Mouse (Mus musculus) layer of hippocampus, adult 2 months (tissue): ENCODE results near the gene Smndc1. TPM values are rescaled to one million over a fixed set of nuclear protein-coding genes. Genes with fewer than 3 reads are reported as not detected.
"Not testable (repeated sequence)": the region's sequence is repeated elsewhere in the genome, so short reads cannot be mapped to it uniquely, and the experiment has no call there.

Experiments used
- DNase-seq, 2 experiments: peaks; one replicate each; pipeline ENCODE4 v3.0.0; 2022; ENCODE audit warnings: low spot score in 2 of 2
- H3K27ac ChIP-seq: fragments of 200-600 bp; 2 replicates; pipeline ENCODE4 v1.8.1; 2022
- H3K4me3 ChIP-seq: fragments of 200-600 bp; 2 replicates; pipeline ENCODE4 v1.8.1; 2022; ENCODE audit warnings: mild to moderate bottlenecking
- CTCF ChIP-seq: fragments of 200-600 bp; conservative IDR thresholded peaks from 2 replicates; pipeline ENCODE4 v1.8.1; 2022; ENCODE audit warnings: antibody characterized with exemption, mild to moderate bottlenecking, moderate library complexity
- total RNA-seq, 2 experiments: library from RNA; stranded (reverse); gene quantifications; 2 replicates each; pipeline ENCODE4 v1.2.3; 2021

Gene Smndc1
- total RNA-seq, 2 experiments from 2014 or later = 39.9 to 40.7 TPM

DNA sequence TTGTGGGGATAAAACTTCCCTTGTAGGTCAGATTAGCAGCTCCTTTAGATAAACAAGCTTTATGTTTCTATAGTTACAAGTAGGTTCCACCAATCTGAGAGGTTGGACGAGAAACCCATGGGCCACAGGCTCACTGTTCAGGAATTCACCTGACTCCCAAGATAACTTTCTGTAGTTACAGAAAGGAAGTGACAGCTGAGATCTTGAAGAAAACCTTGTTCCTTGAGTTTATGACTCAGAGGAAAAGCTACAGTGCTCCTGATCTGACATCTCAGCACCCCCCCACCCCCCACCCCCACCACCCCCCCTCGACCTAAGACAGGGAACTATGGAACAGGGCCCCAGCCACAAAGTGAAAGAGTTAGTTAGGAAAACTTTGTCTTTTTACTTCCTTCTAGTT lies 15.4 kb upstream of the Smndc1 start:
- Histone ChIP-seq H3K27ac (no peak overlapping the region), H3K4me3 (no peak overlapping the region)
- DNase-seq = no peak
- no peak for TF ChIP-seq CTCF

GRCm38 (mm10) chr19:53404837-53405356 lies 14.5 kb upstream of the Smndc1 start:
- H3K4me3 ChIP-seq = no peak overlapping the region
- H3K27ac ChIP-seq = 0 out of 2 replicates have a peak overlapping the region, but pooled peaks have one; percentile 19
- no peak for DNase-seq
- no peak for TF ChIP-seq CTCF

GRCm38 (mm10) chr19:53404219-53404836 lies 13.9 kb upstream of the Smndc1 start:
- TF ChIP-seq CTCF = no peak
- no peak overlapping the region for H3K4me3 ChIP-seq
- H3K27ac ChIP-seq = 0 out of 2 replicates have a peak overlapping the region, but pooled peaks have one; percentile 19
- DNase-seq = no peak

DNA sequence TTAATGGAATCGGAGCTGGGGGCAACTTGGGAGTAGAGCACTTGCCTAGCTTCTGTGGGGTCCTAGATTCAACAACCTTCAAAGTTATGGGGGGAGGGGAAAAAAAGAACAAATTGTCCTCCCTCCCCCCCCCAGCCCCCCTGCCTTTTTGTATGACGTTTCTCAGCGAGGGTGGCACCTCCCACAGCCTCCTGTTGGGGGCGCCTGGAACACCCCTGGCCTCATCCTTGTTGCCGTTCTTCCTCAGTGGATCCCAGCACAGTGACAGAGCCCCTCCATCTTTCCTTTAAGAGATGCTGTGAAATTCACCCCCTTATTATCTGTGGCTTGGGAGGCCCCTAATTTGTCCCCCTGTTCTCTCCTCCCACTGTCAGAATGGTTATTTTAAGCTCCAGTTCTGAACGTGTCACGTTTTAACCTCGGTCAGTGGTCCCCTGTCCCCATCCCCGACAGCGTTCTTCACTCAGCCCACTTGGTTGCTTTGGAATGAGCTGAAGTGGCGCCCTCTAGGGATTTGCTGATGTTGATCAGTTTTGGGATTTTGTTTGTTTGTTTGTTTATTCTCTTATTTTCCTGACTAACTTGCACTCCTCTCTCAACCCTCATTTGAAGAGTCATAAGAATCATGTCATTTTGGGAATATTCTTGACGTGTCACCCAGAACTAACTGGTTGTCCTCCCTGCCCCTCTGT lies 12.5 kb upstream of the Smndc1 start:
- Histone ChIP-seq H3K4me3 (no peak overlapping the region), H3K27ac (no peak overlapping the region)
- TF ChIP-seq CTCF = peak; percentile 60
- no peak for DNase-seq

- DNase-seq = no peak
- Histone ChIP-seq H3K4me3 (no peak overlapping the region), H3K27ac (no peak overlapping the region)
- peak; percentile 63 for TF ChIP-seq CTCF
These were observed 10.1 kb upstream of the Smndc1 start for GRCm38 (mm10) chr19:53400332-53401110.

DNA sequence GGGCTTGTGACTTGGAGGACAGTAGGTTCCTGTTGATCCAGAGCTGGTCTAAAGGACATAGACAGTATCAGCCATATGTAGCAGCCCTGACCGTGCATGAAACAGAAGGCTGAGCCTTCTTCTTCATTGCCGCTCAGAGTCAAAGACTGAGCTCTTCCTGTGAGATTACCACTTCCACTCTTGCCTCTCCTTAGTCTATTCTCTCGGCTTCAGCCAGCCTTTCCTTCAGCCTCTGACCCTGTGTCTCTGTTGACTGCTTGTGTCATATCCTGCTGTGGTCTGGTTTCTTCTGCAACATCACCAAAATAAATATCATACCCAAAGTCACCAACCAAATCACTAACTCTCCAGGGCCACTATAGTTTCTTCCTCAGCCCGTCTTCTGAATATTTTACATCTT lies 8.8 kb upstream of the Smndc1 start:
- no peak overlapping the region for H3K27ac ChIP-seq

GRCm38 (mm10) chr19:53397451-53398233 lies 7.3 kb upstream of the Smndc1 start:
- TF ChIP-seq CTCF = no peak
- H3K4me3 ChIP-seq = no peak overlapping the region
- no peak for DNase-seq
- no peak overlapping the region for H3K27ac ChIP-seq

More for the DNA sequence above, 8.8 kb upstream of the Smndc1 start:
- no peak for DNase-seq
- H3K4me3 ChIP-seq = no peak overlapping the region
- no peak for TF ChIP-seq CTCF

- H3K27ac ChIP-seq, H3K4me3 ChIP-seq, DNase-seq: not testable (repeated sequence)
These were observed 5.4 kb upstream of the Smndc1 start for GRCm38 (mm10) chr19:53395805-53396204.

DNA sequence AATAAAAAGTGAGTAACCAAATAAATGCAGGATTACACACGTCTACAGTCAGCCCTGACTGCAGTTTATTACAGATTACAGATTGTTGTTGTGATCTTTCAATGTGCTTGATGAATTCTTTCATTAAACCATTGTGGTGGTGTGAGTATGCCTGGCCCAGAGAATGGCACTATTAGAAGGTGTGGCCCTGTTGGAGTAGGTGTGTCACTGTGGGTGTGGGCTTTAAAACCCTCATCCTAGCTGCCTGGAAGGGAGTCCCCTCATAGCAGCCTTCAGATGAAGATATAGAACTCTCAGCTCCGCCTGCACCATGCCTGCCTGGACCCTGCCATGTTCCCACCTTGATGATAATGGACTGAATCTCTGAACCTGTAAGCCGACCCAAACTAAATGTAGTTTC lies 4.6 kb upstream of the Smndc1 start:
- H3K27ac ChIP-seq, H3K4me3 ChIP-seq, DNase-seq: not testable (repeated sequence)

- DNase-seq = peak in 1 of 2 experiments; percentile 49
- Histone ChIP-seq H3K27ac (peak overlapping the region; percentile 32; the same call in 1 of the 2 replicates), H3K4me3 (no peak overlapping the region)
- peak; percentile 90 for TF ChIP-seq CTCF
These were observed 4.2 kb upstream of the Smndc1 start for GRCm38 (mm10) chr19:53394552-53394951.

DNA sequence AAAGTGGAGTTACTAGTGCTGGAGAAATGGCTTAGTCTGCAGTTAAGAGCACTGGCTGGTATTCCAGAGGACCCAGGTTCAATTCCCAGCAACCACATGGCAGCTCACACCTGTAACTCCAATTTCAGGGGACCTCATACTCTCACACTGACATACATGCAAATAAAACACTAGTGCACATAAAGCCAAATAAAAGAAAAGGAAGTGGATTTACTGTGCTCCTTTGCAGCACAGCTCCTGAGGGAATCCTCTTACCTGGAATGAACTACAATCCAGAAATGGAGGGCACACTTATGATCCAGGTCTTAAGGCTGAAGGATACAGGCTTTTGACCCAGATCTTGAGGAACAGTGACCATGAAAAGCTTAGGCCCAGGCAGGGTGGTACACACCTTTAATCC lies 3.3 kb upstream of the Smndc1 start:
- no peak overlapping the region for H3K4me3 ChIP-seq
- peak overlapping the region; percentile 32; the same call in 1 of the 2 replicates for H3K27ac ChIP-seq
- TF ChIP-seq CTCF = no peak
- no peak for DNase-seq

DNA sequence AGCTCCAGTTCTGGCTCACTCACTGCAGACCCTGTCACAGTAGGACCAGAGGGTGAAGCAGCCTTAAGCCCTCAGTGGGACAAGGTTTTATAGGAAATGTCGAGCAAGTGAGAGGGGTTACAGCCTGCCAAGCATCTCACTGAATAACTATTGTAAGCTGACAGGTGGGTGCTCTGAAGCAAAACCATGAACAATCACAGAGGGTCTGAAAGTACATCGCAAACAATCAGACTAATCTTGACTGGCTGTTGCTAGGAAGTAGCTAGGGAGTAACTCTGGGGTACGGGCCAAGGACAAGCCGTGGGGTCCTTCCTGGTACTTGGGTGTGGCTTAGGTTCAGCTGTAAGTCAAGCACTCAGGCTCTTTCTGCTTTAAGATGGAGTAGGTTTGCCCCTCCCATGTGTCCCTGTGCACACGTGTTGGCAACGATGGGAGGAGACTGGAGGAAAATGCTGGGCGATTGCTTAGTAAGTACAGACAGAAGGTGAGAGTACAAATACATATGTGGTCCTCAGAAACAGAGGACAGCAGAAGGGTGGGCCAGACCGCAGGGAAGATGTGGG lies 2.5 kb upstream of the Smndc1 start:
- Histone ChIP-seq H3K27ac (peak overlapping the region; percentile 4; the same call in 1 of the 2 replicates), H3K4me3 (no peak overlapping the region)
- DNase-seq = no peak
- TF ChIP-seq CTCF = no peak
